Mouse (Mus musculus) midbrain, postnatal 0 days (tissue): ENCODE measurements at regions not wholly inside any gene's neighbourhood (a gene's known extent, or its start where the extent isn't known, plus 50 kb on each side); places are given as distances from the start of the nearest gene placed in this dataset.
A peak's percentile ranks its signal among the peaks of the same experiment; 100 is the strongest.

ENCODE experiments used
- ATAC-seq: fragments of 200-750 bp; cut with Nextera tagmentation; 2 replicates; pipeline ENCODE4 v1.8.0; 2017; ENCODE audit warnings: moderate number of reproducible peaks, mild to moderate bottlenecking, moderate TSS enrichment, moderate library complexity; ENCODE audit not compliant: low FRiP score
- DNase-seq: peaks from one replicate; pipeline ENCODE4 v3.0.0-alpha.2; 2015; ENCODE audit warnings: low spot score
- H3K27ac ChIP-seq: fragments of 300-500 bp; sonication (generic); 2 replicates; pipeline ENCODE4 v1.5.1; 2014; ENCODE audit warnings: low read depth, mild to moderate bottlenecking, low read length, mixed read lengths
- H3K27me3 ChIP-seq: fragments of 300-500 bp; sonication (generic); 2 replicates; pipeline ENCODE4 v1.6.1; 2014; ENCODE audit warnings: low read length, control low read depth, mixed read lengths; ENCODE audit not compliant: insufficient read depth
- H3K36me3 ChIP-seq: fragments of 300-500 bp; sonication (generic); 2 replicates; pipeline ENCODE4 v1.6.1; 2014; ENCODE audit warnings: low read length, control low read depth, mixed read lengths; ENCODE audit not compliant: insufficient read depth
- H3K4me1 ChIP-seq: fragments of 300-500 bp; sonication (generic); 2 replicates; pipeline ENCODE4 v1.6.1; 2014; ENCODE audit warnings: mild to moderate bottlenecking, control low read depth, antibody characterized with exemption, low read length, mixed read lengths; ENCODE audit not compliant: insufficient read depth
- H3K4me2 ChIP-seq: fragments of 300-500 bp; sonication (generic); 2 replicates; pipeline ENCODE4 v1.6.1; 2014; ENCODE audit warnings: low read depth, mild to moderate bottlenecking, low read length, mixed read lengths; ENCODE audit not compliant: poor library complexity, severe bottlenecking
- H3K4me3 ChIP-seq: fragments of 300-500 bp; sonication (generic); 2 replicates; pipeline ENCODE4 v1.5.1; 2014; ENCODE audit warnings: low read depth, mild to moderate bottlenecking, low read length, moderate library complexity
- H3K9ac ChIP-seq: fragments of 300-500 bp; sonication (generic); replicated peaks from 2 replicates; pipeline ENCODE4 v1.6.1; 2014; ENCODE audit warnings: mild to moderate bottlenecking, low read length, moderate library complexity, mixed read lengths; ENCODE audit not compliant: poor library complexity, severe bottlenecking
- H3K9me3 ChIP-seq: fragments of 300-500 bp; sonication (generic); 2 replicates; pipeline ENCODE4 v1.6.1; 2016; ENCODE audit warnings: low read length, control low read depth
- CTCF ChIP-seq: IDR thresholded peaks from 2 replicates; pipeline ENCODE4 v1.5.1; 2016; ENCODE audit warnings: antibody characterized with exemption, mild to moderate bottlenecking
- WGBS: fragments of 180-500 bp; shearing (Covaris S2); extraction: QIAGEN DNeasy Blood & Tissue Kit; methylation state at CpG from one replicate; pipeline ENCODE4 v1.1.7; 2014; 5-methylcytosine and 5-hydroxymethylcytosine counted together

- H3K27me3 ChIP-seq: no peaks in the 10 kb centered on the region
- H3K4me3 ChIP-seq: no peak overlapping the region
- no peak overlapping the region for H3K27ac ChIP-seq
- no peak overlapping the region for H3K9ac ChIP-seq
- no peak for TF ChIP-seq CTCF
- no peaks in the 10 kb centered on the region for H3K9me3 ChIP-seq
- WGBS: 74% methylated on average over 4 of the region's 4 CpGs
- no peak overlapping the region for H3K4me2 ChIP-seq
- DNase-seq: no peak
- H3K36me3 ChIP-seq: no peaks in the 10 kb centered on the region
- H3K4me1 ChIP-seq: no peaks in the 10 kb centered on the region
- no peak for ATAC-seq
These were observed 130.6 kb upstream of the Klf12 start for GRCm38 (mm10) chr14:100415099-100415498.

GRCm38 (mm10) chr14:100412211-100412610 is 127.7 kb upstream of the Klf12 start:
- H3K9me3 ChIP-seq: no peaks in the 10 kb centered on the region
- H3K4me1 ChIP-seq: no peaks in the 10 kb centered on the region
- H3K4me2 ChIP-seq: no peak overlapping the region
- no peak overlapping the region for H3K9ac ChIP-seq
- no peak overlapping the region for H3K27ac ChIP-seq
- DNase-seq (no peak), ATAC-seq (no peak)
- no peaks in the 10 kb centered on the region for H3K36me3 ChIP-seq
- no peaks in the 10 kb centered on the region for H3K27me3 ChIP-seq
- WGBS: 94% methylated on average over 1 of the region's 1 CpGs
- H3K4me3 ChIP-seq: no peak overlapping the region
- TF ChIP-seq CTCF: no peak

DNA sequence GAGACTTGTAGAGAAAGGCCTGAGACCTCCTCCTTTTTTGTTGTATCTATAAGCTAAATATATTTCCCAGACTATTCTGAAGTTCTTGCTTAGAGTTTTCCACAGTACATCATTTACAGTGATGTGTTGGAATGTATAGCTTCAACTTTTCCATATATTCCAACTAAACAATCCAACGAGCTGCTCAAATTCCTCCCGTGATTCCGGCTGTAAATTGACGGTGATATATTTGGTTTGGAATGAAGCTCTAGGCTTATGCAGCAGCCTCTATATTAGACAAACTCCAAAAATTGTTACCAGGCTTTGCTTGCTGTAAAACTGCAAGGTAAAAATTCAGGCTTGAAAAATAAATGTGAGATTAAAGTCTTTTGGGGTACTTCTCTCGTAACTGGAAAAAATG is 112.7 kb upstream of the Klf12 start:
- no peak overlapping the region for H3K9ac ChIP-seq
- H3K27me3 ChIP-seq: no peaks in the 10 kb centered on the region
- ATAC-seq (no peak), DNase-seq (no peak)
- WGBS: 89% methylated on average over 5 of the region's 5 CpGs
- no peak overlapping the region for H3K27ac ChIP-seq
- no peak overlapping the region for H3K4me3 ChIP-seq
- no peak for TF ChIP-seq CTCF
- H3K9me3 ChIP-seq: no peaks in the 10 kb centered on the region
- no peaks in the 10 kb centered on the region for H3K4me1 ChIP-seq
- H3K36me3 ChIP-seq: no peaks in the 10 kb centered on the region
- H3K4me2 ChIP-seq: no peak overlapping the region

DNA sequence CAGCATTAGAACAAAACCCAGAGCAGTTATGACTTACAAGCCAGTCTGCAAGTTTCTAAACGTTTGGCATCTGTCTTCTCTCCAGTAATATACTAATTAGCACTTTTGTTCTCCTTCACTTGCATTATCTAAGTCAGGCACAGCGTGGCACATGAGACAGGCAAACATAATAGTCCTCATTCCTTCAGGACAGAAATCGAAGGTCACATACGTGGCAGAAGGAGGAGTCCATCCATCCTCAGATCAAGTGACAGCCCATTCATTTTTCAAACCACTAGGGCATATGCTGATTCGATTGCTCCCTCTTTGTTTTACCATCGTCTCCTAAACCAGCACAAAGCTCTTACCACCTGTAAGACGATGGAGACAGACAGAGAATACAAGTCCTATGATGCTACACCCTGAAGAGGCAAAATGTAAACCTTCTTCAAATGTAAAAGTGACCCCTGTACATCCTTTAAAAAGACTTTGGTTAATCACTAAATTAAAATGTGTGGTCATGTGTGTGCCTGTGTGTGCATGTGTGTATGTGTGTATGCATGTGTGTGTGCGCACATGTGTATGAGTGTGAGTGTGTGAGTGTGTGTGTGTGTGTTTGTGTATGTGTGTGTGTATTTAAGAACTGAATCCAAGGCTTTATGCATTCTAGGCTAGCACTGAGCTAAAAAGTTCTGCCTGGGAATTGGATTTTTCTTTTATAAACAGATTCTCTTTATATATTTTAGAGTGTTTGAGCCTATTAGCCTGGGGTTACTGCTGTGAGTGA is 90.9 kb upstream of the Klf12 start:
- H3K9ac ChIP-seq: peak overlapping the region; percentile 29; the same call in 1 of the 2 replicates
- H3K4me2 ChIP-seq: peak overlapping the region; percentile 51
- no peaks in the 10 kb centered on the region for H3K9me3 ChIP-seq
- DNase-seq: no peak
- peak; percentile 27 for TF ChIP-seq CTCF
- H3K27me3 ChIP-seq: no peaks in the 10 kb centered on the region
- no peaks in the 10 kb centered on the region for H3K4me1 ChIP-seq
- 21% methylated on average over 8 of the region's 8 CpGs for WGBS
- peak; percentile 69 for ATAC-seq
- no peaks in the 10 kb centered on the region for H3K36me3 ChIP-seq
- H3K27ac ChIP-seq: peak overlapping the region; percentile 43; the same call in 1 of the 2 replicates
- peak overlapping the region; percentile 25 for H3K4me3 ChIP-seq

DNA sequence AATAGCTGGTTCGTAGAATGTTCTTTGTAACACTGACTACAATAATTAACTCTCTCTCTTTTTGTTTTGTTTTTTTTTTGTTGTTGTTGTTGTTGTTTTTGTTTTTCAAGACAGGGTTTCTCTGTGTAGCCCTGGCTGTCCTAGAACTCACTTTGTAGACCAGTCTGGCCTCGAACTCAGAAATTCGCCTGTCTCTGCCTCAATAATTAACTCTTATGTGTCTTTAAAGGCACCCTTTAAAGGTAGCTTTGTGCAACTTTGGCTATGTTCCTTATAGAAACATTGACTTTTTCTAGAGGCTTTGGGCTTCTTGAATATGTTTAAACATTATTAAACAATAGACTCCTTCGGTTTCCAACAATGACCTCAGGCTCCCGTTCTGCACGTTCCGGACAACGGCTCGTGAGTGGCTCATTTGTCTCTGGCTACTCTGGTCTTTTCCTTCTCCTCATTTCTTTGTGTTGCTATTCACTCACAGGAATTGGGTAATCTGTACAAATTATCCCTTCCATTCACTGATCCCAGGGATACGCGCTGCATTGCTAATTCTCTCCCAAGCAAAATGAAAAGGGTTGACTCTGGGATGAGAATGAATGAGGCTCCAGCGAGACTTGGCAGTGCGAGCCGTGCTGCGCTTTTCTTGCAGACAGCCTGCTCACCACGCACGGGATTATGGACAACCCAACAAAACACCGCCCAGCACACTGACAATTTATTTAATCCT is 90.2 kb upstream of the Klf12 start:
- H3K4me3 ChIP-seq: peak overlapping the region; percentile 25

More for the DNA sequence above, 90.2 kb upstream of the Klf12 start:
- 20% methylated on average over 18 of the region's 18 CpGs for WGBS
- DNase-seq (peak; percentile 82), ATAC-seq (peak; percentile 84)
- H3K4me2 ChIP-seq: peak overlapping the region; percentile 51
- no peaks in the 10 kb centered on the region for H3K4me1 ChIP-seq
- no peaks in the 10 kb centered on the region for H3K36me3 ChIP-seq
- H3K9me3 ChIP-seq: no peaks in the 10 kb centered on the region
- no peaks in the 10 kb centered on the region for H3K27me3 ChIP-seq
- H3K27ac ChIP-seq: peak overlapping the region; percentile 43; the same call in 1 of the 2 replicates
- H3K9ac ChIP-seq: peak overlapping the region; percentile 29; the same call in 1 of the 2 replicates
- TF ChIP-seq CTCF: no peak
